Mouse (Mus musculus) megakaryocyte, embryonic 14.5 days (primary cell): ENCODE data around the gene Ulk1.

Source experiments
- FLI1 ChIP-seq: IDR thresholded peaks from 2 replicates; pipeline ENCODE4 v1.6.1; 2012; ENCODE audit warnings: low read length, inconsistent platforms, mixed read lengths
- GATA1 ChIP-seq: IDR thresholded peaks from 3 replicates; pipeline ENCODE4 v1.6.1; 2012; ENCODE audit warnings: mixed read lengths, low read length, inconsistent platforms, borderline replicate concordance

- TF ChIP-seq GATA1 (no peak), FLI1 (no peak)
Observed at GRCm38 (mm10) chr5:110802809-110803208, 7.1 kb downstream of the Ulk1 start.
